Mouse (Mus musculus) ovary, postnatal 36 days (tissue): ENCODE measurements around the gene Nol9.

ENCODE experiments used
- DNase-seq: peaks from one replicate; pipeline ENCODE4 v3.0.0; 2022; ENCODE audit warnings: low spot score, mixed read lengths

Gene Nol9

DNA sequence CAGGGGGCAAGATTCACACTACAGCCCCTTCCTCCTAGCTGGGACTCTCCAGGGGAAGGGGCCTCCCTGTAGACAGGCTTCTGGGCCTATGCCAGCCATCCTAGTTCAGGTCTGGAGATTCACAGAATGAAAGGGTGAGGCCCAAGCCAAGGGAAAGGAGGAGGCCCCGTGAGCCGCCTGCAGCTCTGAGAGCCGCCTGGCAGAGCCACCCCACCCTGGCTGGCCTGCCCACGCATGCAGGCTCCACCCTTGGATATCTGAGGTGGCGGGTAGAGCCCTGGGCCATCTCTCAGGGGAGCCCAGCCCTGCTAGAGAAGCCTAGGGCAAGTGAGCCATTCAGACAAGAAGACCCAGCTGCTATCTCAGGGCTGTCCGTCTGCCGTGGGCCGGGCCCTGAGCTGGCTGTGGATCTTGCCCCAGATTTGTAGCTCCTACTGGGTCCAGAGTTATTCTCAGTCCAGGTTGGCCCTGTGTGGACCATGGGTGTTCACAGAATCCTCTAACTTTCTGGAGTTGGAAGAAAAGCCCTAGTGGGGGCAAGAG is 53.7 kb downstream of the Nol9 start:
- DNase-seq: no peak

DNA sequence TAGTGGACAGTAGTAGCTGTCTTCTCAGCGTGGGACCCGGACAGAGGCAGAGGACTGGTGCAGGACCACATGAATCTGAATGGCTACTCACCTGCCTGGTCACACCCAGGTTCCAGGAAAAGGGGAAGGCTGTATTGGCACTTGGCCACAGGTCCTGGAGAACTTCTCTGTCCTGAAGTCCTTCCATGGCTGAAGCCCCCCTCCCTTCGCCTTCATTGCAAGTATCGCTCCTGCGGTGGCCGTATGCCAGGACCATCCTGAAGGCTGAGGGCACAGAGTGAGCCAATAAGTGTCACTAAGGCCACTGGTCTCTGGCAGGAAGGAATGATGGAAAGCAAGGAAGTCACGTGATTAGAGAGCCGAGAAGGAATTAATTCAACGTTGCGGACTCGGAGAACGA is 55.1 kb downstream of the Nol9 start:
- DNase-seq: no peak

DNA sequence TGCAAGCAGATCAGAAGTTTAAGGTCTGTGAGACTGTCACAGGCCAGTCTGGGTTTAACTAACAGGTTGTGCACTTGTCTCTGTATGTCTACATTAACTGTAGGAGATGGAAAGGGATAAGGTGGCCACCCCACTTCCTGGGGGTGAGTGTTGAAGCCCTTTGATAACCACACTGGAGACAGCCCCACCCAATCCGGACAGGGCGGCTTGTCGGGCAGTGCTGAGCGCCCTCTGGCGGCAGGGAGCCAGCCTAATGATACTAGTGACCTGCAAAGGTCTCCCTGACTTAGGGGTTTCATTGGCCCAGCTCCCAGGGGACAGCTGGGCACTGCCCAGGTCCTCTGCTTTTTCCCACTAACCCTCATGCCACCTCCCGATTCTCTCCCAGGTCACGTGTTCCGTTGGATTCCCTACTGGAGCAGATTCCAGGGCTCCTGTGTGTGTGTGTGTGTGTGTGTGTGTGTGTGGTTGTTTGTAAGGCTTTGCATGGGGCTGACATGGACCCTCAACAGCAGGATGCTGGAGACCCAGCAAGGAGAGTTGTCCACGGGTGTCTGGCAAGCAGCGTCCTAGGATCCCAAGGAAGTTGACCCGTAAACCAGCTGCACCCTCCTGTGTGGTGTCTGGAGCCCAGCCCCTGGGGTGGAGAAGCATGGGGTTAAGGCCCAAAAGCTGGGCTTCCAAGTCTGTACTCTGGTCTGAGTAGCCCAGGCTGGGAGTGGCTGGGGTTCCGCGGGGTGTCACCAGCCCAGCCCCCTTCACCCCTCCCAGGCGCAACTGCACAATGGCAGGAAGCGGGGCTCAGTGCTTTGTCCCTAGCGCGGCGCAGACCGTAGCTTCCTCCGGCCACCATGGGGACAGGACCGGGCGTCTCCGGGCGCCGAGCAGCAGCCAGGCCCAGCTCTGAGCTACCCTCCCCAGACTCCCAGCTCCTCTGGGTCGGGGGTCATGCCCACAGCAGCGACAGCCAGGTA is 57.1 kb downstream of the Nol9 start:
- DNase-seq: peak; percentile 78

DNA sequence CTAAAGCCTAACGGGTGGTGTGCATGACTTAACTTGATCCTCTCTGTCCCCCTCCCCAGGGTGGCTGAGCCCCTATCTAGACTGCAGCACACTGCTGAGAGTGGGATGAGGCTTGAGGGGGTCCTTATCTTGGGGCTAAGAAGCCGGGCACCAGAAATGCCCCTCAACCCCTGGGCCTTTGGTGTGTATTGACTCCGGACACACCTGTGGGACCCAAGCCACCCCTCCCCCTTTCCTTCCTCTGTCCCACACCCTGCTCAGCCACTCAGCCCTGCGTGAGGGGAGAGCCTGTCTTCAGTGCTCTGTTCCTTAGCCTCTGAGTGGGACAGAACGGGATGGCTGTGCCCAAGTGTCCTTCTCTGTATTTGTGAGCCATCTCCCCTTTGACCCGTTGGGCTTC is 57.8 kb downstream of the Nol9 start:
- DNase-seq: no peak

DNA sequence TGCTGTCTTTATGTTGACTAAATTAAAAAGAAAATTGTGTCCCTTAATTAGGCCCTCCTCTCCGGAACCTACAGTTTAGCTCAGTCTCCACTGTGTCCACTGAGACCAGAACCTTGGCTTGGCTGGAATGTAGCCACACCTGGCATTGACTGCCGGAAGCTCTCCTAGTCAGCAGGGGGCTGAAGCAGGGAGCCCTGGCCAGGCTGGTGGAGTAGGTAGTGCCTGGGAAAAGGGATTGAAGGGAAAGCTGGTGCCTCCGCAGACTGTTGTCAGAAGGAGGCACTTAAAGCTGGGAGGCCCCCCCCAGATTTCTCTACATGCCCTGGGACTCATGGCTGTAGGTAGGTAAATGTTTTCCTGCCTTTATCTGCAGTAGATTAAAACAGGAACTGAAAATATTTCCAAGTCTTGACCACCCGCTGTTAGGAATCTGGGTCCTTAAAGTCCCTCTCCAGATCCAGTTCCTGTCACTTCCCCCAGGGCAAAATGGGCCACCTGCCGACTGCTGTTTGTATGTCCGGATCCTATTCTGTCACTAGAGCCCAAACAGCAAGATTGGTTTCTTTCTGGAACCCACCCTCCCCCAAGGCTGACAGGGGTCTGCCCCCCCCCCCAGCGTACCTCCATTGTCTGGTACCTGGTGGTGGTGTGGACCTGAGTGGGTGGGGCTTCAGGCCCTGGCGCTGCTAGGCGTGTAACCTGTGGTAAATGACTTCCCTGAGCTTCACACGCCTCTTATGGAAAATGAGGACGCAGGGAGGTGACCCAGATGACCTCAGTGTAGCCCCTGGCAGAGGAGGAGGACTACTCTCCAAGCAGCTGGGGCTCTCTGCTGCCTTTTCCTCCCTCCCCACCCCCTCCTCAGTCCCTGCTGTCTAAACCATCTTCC is 59.0 kb downstream of the Nol9 start:
- DNase-seq: no peak

DNA sequence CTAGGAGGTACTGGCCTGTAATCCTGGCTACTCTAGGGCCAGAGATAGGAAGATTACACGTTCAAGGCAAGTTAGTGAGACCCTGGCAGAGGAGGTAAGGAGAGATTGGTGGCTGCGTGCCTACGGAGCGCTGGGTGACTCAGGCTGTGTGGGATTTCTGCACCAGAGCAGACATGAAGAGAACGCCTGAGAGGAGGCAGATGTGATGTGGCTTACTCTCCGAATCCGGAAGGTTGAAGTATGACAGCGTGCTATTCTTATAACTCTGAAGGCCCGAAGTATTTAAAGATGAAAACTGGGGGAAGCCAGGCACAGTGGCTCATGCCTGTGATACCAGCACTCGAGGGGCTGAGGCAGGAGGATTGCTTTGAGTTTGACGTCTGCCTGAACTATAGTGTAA is 61.4 kb downstream of the Nol9 start:
- DNase-seq: no peak

DNA sequence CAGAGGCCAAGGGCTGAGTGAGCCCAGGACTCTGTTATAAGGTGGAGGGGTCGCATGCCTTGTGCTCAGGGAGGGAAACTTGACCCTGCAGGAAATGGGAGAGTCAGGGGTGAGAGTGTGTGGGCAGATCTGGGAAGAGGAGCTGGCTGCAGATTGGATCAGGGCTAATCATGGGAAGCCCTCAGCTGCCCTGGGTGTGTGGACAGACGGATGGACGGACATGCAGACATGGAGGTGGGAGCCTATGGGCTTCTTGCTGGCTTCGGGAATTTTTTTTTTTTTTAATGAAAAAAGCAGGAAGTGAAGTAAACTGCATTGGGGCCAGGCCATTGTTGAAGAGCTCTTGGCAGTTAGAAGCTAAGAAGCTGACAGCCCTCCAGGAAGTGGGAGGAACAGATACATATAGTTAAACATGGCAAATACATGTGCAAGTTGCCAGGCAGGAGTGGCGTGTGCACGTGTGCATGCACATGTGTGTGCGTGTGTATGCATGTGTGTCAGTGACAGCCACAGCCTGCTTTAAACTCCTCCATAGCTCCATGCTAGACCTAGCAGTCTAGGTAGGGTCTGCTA is 62.0 kb downstream of the Nol9 start:
- DNase-seq: no peak

DNA sequence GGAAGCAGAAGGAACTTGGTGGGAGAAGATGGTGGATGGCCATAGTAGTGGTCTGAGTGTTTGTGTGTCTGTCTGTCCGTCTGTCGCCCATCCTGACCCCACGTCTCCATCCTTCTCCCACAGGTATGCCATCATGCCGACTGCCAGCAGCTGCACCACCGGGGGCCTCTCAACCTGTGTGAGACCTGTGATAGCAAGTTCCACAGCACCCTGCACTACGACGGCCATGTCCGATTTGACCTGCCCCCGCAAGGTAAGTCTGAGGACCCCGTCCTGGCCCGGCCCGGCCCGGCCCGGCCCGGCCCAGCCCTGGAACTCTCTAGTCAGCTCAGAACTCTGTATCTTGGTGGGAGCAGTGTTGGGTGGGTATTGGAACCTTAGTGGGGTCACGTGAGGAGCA is 62.8 kb downstream of the Nol9 start:
- DNase-seq: no peak

DNA sequence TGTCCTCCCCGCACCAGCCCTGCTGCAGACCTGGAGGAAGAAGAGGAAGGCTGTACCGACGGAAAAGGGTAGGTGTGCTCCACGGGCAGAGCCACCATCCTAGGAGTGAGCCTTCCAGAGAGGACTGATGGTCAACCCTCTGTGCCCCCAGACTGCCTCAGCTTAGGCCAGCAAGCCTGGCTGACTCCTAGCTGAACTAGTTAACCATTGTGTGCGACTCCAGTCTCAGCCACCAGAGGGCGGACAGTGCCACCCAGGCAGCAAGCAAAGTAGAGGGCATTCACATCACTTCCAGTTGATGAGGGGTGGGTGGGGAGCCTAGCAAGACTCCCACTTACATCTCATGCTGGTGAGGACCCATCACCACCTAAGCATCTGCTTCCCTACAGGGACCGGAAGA is 63.9 kb downstream of the Nol9 start:
- peak; percentile 72 for DNase-seq

DNA sequence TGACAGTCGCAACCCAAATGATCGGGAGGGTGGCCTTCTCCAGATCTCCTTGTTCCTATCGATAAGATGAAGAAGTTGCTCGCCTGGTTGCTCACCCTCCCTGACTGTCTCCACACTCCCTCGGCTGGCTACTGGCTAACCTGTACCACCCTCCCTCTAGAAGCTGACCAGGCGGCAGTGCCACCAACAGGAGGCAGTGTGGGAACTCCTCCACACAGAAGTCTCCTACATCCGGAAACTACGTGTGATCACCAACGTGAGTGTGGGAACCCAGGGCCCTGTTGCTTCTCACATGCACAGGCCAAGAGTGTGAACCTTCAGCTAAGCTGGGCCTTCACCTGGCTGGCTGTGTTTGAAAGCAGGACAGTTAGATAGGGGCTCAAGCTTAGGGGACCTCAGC is 67.6 kb downstream of the Nol9 start:
- no peak for DNase-seq

DNA sequence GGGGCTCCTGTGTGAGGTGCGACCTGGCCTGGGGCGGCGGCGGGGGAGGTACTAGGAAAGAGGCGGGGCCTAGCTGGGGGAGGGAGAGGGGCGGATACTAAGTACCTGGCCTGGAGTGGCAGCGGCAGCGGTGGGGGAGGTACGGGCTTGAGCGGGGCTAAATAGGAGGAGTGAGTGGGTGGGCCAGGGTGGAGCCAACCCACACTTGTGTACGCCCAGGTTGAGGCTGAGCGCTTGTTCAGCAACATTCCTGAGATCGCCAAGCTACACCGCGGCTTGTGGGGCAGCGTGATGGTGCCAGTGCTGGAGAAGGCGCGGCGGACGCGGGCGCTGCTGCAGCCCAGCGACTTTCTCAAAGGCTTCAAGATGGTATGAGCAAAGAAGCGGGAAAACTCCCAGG is 68.4 kb downstream of the Nol9 start:
- peak; percentile 50 for DNase-seq

DNA sequence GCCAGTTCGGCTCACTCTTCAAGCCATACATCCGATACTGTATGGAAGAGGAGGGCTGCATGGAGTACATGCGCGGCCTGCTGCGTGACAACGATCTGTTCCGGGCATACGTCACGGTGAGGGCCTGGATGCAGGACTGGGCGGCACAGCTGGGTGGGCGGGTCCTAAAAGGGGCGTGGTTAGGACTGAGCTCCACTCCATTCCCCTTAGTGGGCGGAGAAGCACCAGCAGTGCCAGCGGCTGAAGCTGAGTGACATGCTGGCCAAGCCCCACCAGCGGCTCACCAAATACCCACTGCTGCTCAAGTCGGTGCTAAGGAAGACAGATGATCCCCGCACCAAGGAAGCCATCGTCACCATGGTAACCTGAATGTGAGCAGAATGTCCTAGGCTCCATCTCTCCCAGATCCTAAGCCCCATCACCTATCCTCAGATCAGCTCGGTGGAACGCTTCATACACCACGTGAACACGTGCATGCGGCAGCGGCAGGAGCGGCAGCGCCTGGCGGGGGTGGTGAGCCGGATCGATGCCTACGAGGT is 68.9 kb downstream of the Nol9 start:
- DNase-seq: peak; percentile 57

DNA sequence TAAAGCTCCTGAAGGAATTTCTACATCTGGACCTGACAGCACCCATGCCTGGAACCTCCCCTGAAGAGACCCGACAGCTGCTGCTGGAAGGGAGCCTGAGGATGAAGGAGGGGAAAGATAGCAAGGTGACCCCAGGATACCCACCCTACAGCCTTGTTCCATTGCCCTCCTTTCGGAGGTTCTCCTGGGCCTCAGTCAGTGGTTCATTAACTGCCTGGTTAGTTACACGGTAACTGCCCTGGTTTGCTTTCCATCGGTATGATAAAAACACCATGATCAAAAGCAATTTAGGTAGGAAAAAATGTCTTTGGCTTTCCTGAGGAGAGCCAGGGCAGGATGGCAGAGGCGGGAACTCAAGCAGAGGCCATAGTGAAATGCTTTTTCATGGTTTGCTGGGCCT is 69.6 kb downstream of the Nol9 start:
- DNase-seq: no peak

DNA sequence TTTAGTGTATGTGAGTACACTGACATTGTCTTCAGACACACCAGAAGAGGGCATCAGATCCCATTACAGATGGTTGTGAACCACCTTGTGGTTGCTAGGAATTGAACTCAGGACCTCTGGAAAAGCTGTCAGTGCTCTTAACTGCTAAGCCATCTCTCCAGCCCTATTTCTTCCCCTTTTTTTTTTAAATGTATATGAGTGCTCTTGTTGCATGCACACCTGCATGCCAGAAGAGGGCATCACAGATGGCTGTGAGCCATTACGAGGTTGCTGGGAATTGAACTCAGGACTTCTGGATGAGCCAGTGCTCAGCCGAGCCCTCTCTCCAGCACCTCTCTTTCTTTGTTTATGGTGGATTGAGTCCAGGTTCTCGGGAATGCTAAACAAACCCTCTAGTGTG is 70.4 kb downstream of the Nol9 start:
- no peak for DNase-seq

DNA sequence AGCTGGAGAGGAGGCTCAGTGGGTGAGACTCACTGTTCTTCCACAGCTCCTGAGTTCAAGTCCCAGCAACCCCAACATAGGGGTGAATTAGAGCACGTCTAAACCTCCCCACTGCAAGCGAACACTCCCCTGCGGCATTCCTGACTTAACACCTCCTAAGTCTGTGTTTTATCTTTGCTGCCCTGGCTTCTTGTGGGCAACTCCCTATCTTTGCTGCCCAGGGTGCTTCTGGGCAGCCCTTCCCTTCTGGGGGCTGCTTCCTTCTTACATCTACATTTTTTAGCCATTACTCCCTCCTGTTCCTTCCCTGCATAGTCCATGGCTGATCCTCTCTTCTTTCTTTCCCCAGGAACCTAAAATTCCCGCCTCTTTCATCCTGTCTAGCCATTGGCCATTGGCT is 71.6 kb downstream of the Nol9 start:
- no peak for DNase-seq
